Mouse (Mus musculus) embryonic fibroblast, embryonic 13.5 days (primary cell): ENCODE measurements at regions not wholly inside any gene's neighbourhood (a gene's known extent, or its start where the extent isn't known, plus 50 kb on each side); places are given as distances from the start of the nearest gene placed in this dataset.

ENCODE experiments used
- H3K27ac ChIP-seq: 2 replicates; pipeline ENCODE4 v1.5.1; 2012; ENCODE audit warnings: low read length, control low read depth, inconsistent platforms; ENCODE audit not compliant: insufficient read depth
- H3K4me1 ChIP-seq: 2 replicates; pipeline ENCODE4 v1.6.1; 2011; ENCODE audit warnings: low read length; ENCODE audit not compliant: control insufficient read depth, insufficient read depth
- H3K4me3 ChIP-seq: 2 replicates; pipeline ENCODE4 v1.5.1; 2011; ENCODE audit warnings: mild to moderate bottlenecking, control low read depth, low read length; ENCODE audit not compliant: insufficient read depth
- CTCF ChIP-seq: IDR thresholded peaks from 2 replicates; pipeline ENCODE4 v1.5.1; 2011; ENCODE audit warnings: mild to moderate bottlenecking, control low read depth, low read length, moderate library complexity, borderline replicate concordance; ENCODE audit not compliant: insufficient read depth
- POLR2A ChIP-seq: IDR thresholded peaks from 2 replicates; pipeline ENCODE4 v1.6.1; 2011; ENCODE audit warnings: low read depth, mild to moderate bottlenecking, control low read depth, low read length, moderate library complexity

DNA sequence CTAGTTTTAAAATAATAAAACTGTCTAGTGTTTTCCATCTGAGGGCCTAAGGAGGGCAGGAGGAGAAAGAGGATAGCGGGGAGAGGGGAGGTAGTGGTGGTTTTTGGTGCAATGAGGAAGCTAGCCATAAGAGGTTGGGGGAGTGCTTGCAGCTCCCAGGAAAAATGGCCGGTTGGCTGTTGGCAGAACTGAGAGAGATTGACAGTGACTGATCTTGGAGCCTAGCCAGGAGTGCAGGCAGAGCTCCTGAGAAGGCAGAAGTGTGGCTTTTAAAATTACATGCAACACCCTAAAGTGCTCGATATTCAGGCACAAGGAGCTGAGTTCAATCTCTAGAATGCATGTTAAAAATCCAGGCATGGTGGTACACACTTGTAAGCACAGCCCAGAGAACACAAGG lies 938.3 kb upstream of the 2610301B20Rik start:
- Histone ChIP-seq H3K4me1 (no peaks in the 10 kb centered on the region), H3K27ac (no peak overlapping the region), H3K4me3 (no peak overlapping the region)
- no peak for TF ChIP-seq CTCF

DNA sequence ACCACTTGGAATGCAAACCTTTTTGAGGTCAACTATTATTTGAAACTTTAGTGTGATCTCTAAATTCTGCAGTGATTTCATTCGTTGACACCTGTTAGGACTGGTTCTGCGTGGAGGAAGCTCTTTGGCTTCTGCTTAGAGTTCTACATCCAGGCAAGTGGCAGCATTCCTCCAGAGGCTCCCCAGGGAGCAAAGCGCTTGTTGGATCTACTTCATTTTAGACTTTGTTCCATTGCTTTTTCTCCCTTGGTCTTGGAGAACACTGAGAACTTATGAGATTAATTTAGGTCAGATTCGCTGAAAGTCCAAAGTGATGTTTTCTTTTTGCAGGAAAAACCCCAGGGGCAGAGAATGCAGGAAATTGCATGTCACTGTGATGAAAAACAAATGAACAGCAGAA lies 922.9 kb upstream of the 2610301B20Rik start:
- no peak overlapping the region for H3K27ac ChIP-seq
- no peak for TF ChIP-seq CTCF
- TF ChIP-seq POLR2A, result no peak
- H3K4me3 ChIP-seq, result no peak overlapping the region
- H3K4me1 ChIP-seq, result no peaks in the 10 kb centered on the region

GRCm38 (mm10) chr4:9974631-9975030 lies 899.7 kb upstream of the 2610301B20Rik start:
- no peak overlapping the region for H3K27ac ChIP-seq
- no peak overlapping the region for H3K4me3 ChIP-seq
- H3K4me1 ChIP-seq, result no peaks in the 10 kb centered on the region
- TF ChIP-seq CTCF (no peak), POLR2A (no peak)

GRCm38 (mm10) chr4:9981354-9982040 lies 892.8 kb upstream of the 2610301B20Rik start:
- H3K4me3 ChIP-seq, result no peak overlapping the region
- no peak overlapping the region for H3K27ac ChIP-seq

GRCm38 (mm10) chr4:9982786-9983525 lies 891.3 kb upstream of the 2610301B20Rik start:
- Histone ChIP-seq H3K4me1 (no peaks in the 10 kb centered on the region), H3K4me3 (no peak overlapping the region), H3K27ac (no peak overlapping the region)
- TF ChIP-seq POLR2A (no peak), CTCF (no peak)

More at GRCm38 (mm10) chr4:9981354-9982040, 892.8 kb upstream of the 2610301B20Rik start:
- TF ChIP-seq CTCF (no peak), POLR2A (no peak)
- no peaks in the 10 kb centered on the region for H3K4me1 ChIP-seq

GRCm38 (mm10) chr4:9993871-9994270 lies 880.4 kb upstream of the 2610301B20Rik start:
- Histone ChIP-seq H3K27ac (no peak overlapping the region), H3K4me1 (no peaks in the 10 kb centered on the region), H3K4me3 (no peak overlapping the region)
- TF ChIP-seq POLR2A, result no peak
- no peak for TF ChIP-seq CTCF

DNA sequence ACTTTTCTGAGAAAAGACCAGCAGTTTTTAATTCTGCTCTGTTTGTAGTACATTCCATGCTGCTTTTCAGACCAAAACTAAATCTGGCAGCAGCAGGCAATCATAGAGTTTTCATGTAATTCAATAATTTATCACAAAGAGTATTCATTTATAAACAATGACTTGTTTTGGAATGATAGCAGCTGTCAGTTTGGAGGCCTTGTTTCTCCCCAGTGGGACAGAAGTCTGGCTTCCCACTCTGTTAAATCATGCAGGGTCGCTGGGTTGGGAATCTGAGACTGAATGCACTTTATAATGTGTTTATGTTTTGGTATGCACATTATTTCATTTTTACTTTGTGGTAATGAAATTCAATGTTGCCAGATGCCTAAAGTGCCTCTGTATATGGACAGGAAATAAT lies 879.8 kb upstream of the 2610301B20Rik start:
- TF ChIP-seq POLR2A (no peak), CTCF (no peak)
- Histone ChIP-seq H3K4me3 (no peak overlapping the region), H3K4me1 (no peaks in the 10 kb centered on the region), H3K27ac (no peak overlapping the region)

- no peak overlapping the region for H3K27ac ChIP-seq
- no peak for TF ChIP-seq POLR2A
- no peak for TF ChIP-seq CTCF
- no peak overlapping the region for H3K4me3 ChIP-seq
- H3K4me1 ChIP-seq, result no peaks in the 10 kb centered on the region
These were observed 844.0 kb upstream of the 2610301B20Rik start for GRCm38 (mm10) chr4:10030316-10030715.

- TF ChIP-seq POLR2A (no peak), CTCF (no peak)
- no peaks in the 10 kb centered on the region for H3K4me1 ChIP-seq
- no peak overlapping the region for H3K27ac ChIP-seq
- no peak overlapping the region for H3K4me3 ChIP-seq
These were observed 842.5 kb upstream of the 2610301B20Rik start for GRCm38 (mm10) chr4:10031764-10032163.

- no peak overlapping the region; the same call in 1 of the 2 replicates for H3K27ac ChIP-seq
- no peak overlapping the region for H3K4me3 ChIP-seq
- no peak for TF ChIP-seq CTCF
- TF ChIP-seq POLR2A, result no peak
- no peaks in the 10 kb centered on the region for H3K4me1 ChIP-seq
These were observed 839.0 kb upstream of the 2610301B20Rik start for GRCm38 (mm10) chr4:10035336-10035735.
